Mouse (Mus musculus): ENCODE results near the gene Actl6a.

Gene Actl6a

GRCm38 (mm10) chr3:32748384-32748783, 42.3 kb downstream of the Actl6a start:
- Histone ChIP-seq H3K27me3 (ENCODE audit: insufficient read depth, low read length) (no peaks in the 10 kb centered on the region), H3K4me1 (replicated peaks; ENCODE audit: low read depth, low read length) (peaks cover 80% of the 10 kb centered on the region), H3K4me3 (replicated peaks; ENCODE audit: low read length) (no peak overlapping the region), H3K9me3 (ENCODE audit: low read length) (no peaks in the 10 kb centered on the region; the same call in 1 of the 2 replicates), H3K36me3 (ENCODE audit: insufficient read depth, low read length) (peaks cover 94% of the 10 kb centered on the region)
- no peak for TF ChIP-seq POU5F1 (IDR thresholded peaks at IDR 0.05; ENCODE audit: borderline replicate concordance, low read length)
- no peak for TF ChIP-seq CTCF (conservative IDR thresholded peaks at IDR 0.05; ENCODE audit: low read length)
- no peak for TF ChIP-seq NANOG (IDR thresholded peaks at IDR 0.05; ENCODE audit: borderline replicate concordance, low read length)

- no peaks in the 10 kb centered on the region for H3K27me3 ChIP-seq (ENCODE audit: insufficient read depth, low read length)
- H3K4me3 ChIP-seq (replicated peaks; ENCODE audit: low read length) = no peak overlapping the region
Measured at GRCm38 (mm10) chr3:32749820-32750579, 43.9 kb downstream of the Actl6a start.

DNA sequence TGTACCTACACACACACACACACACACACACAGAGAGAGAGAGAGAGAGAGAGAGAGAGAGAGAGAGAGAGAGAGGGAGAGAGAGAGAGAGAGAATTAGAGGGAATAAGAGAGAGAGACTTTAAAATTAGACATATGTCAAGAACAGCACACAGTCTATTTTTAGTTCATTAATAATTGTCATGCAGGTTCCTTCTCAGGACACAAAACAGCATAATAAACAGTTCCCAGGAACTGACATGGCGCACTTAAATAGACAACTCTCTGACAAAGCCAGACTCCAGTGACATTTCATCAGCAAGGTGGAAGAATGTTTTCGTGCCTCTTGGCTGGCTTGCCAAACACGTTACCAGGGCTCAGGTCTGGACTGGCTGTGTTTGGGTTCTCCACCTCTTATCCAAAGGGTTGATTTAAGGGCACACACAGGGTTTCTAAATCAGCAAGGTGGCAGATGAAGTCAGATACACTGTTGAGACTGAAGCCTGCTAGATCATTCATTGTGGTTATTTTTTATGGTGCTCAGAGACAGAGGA, 48.4 kb downstream of the Actl6a start:
- no peak for TF ChIP-seq NANOG (IDR thresholded peaks at IDR 0.05; ENCODE audit: borderline replicate concordance, low read length)
- no peak for TF ChIP-seq POU5F1 (IDR thresholded peaks at IDR 0.05; ENCODE audit: borderline replicate concordance, low read length)
- no peak for TF ChIP-seq CTCF (conservative IDR thresholded peaks at IDR 0.05; ENCODE audit: low read length)
- H3K36me3 ChIP-seq (ENCODE audit: insufficient read depth, low read length) = peaks cover 62% of the 10 kb centered on the region
- H3K9me3 ChIP-seq (ENCODE audit: low read length) = no peaks in the 10 kb centered on the region
- H3K27me3 ChIP-seq (ENCODE audit: insufficient read depth, low read length) = no peaks in the 10 kb centered on the region
- no peak overlapping the region for H3K4me3 ChIP-seq (replicated peaks; ENCODE audit: low read length)
- H3K4me1 ChIP-seq (replicated peaks; ENCODE audit: low read depth, low read length) = peaks cover 91% of the 10 kb centered on the region

More at GRCm38 (mm10) chr3:32749820-32750579, 43.9 kb downstream of the Actl6a start:
- no peak for TF ChIP-seq NANOG (IDR thresholded peaks at IDR 0.05; ENCODE audit: borderline replicate concordance, low read length)
- no peak for TF ChIP-seq CTCF (conservative IDR thresholded peaks at IDR 0.05; ENCODE audit: low read length)
- TF ChIP-seq POU5F1 (IDR thresholded peaks at IDR 0.05; ENCODE audit: borderline replicate concordance, low read length) = no peak
- Histone ChIP-seq H3K36me3 (ENCODE audit: insufficient read depth, low read length) (peaks cover 95% of the 10 kb centered on the region), H3K4me1 (replicated peaks; ENCODE audit: low read depth, low read length) (peaks cover 77% of the 10 kb centered on the region), H3K9me3 (ENCODE audit: low read length) (no peaks in the 10 kb centered on the region; the same call in 1 of the 2 replicates)

- TF ChIP-seq POU5F1 (IDR thresholded peaks at IDR 0.05; ENCODE audit: borderline replicate concordance, low read length) (no peak), NANOG (IDR thresholded peaks at IDR 0.05; ENCODE audit: borderline replicate concordance, low read length) (peak; percentile 66; the same call in 1 of the 2 replicates), CTCF (conservative IDR thresholded peaks at IDR 0.05; ENCODE audit: low read length) (no peak)
- Histone ChIP-seq H3K4me3 (replicated peaks; ENCODE audit: low read length) (0 out of 2 replicates have a peak overlapping the region, but pooled peaks have one; percentile 10), H3K27me3 (ENCODE audit: insufficient read depth, low read length) (no peaks in the 10 kb centered on the region), H3K4me1 (replicated peaks; ENCODE audit: low read depth, low read length) (peaks cover 92% of the 10 kb centered on the region), H3K9me3 (ENCODE audit: low read length) (no peaks in the 10 kb centered on the region), H3K36me3 (ENCODE audit: insufficient read depth, low read length) (peaks cover 15% of the 10 kb centered on the region)
Measured at GRCm38 (mm10) chr3:32759212-32759611, 53.1 kb downstream of the Actl6a start.

GRCm38 (mm10) chr3:32762962-32763361, 56.9 kb downstream of the Actl6a start:
- Histone ChIP-seq H3K4me1 (replicated peaks; ENCODE audit: low read depth, low read length) (peaks cover 69% of the 10 kb centered on the region), H3K27me3 (ENCODE audit: insufficient read depth, low read length) (no peaks in the 10 kb centered on the region), H3K9me3 (ENCODE audit: low read length) (peaks cover 14% of the 10 kb centered on the region; the same call in 1 of the 2 replicates), H3K36me3 (ENCODE audit: insufficient read depth, low read length) (no peaks in the 10 kb centered on the region), H3K4me3 (replicated peaks; ENCODE audit: low read length) (peak overlapping the region; percentile 71)
- TF ChIP-seq POU5F1 (IDR thresholded peaks at IDR 0.05; ENCODE audit: borderline replicate concordance, low read length) = no peak
- TF ChIP-seq NANOG (IDR thresholded peaks at IDR 0.05; ENCODE audit: borderline replicate concordance, low read length) = peak; percentile 99

GRCm38 (mm10) chr3:32763902-32764301, 57.8 kb downstream of the Actl6a start:
- H3K4me3 ChIP-seq (replicated peaks; ENCODE audit: low read length) = peak overlapping the region; percentile 71
- H3K4me1 ChIP-seq (replicated peaks; ENCODE audit: low read depth, low read length) = peaks cover 59% of the 10 kb centered on the region
- peaks cover 14% of the 10 kb centered on the region; the same call in 1 of the 2 replicates for H3K9me3 ChIP-seq (ENCODE audit: low read length)
- no peaks in the 10 kb centered on the region for H3K27me3 ChIP-seq (ENCODE audit: insufficient read depth, low read length)
- TF ChIP-seq CTCF (conservative IDR thresholded peaks at IDR 0.05; ENCODE audit: low read length) (no peak), POU5F1 (IDR thresholded peaks at IDR 0.05; ENCODE audit: borderline replicate concordance, low read length) (no peak), NANOG (IDR thresholded peaks at IDR 0.05; ENCODE audit: borderline replicate concordance, low read length) (no peak)
- no peaks in the 10 kb centered on the region for H3K36me3 ChIP-seq (ENCODE audit: insufficient read depth, low read length)

DNA sequence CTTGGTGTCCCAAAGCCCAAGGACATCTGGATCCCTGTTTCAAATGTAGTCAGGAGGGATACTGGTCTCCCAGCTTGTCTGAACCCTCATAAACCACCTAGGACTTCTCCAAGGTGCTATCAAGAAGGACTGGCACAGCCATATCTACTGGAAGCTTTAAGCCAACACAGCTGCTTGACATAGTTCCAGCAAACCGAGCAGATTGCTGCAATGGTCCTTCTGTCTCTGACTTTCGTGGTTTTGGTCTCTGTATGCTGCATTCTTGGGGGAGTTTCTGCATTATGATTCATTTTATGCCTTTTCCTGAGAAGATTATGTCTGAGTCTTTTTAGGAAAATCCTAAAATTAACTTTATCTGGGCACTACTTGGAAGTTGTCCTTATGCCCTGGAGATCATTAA, 64.7 kb downstream of the Actl6a start:
- no peak overlapping the region for H3K4me3 ChIP-seq (replicated peaks; ENCODE audit: low read length)
- H3K4me1 ChIP-seq (replicated peaks; ENCODE audit: low read depth, low read length) = no peaks in the 10 kb centered on the region
- TF ChIP-seq POU5F1 (IDR thresholded peaks at IDR 0.05; ENCODE audit: borderline replicate concordance, low read length) (no peak), NANOG (IDR thresholded peaks at IDR 0.05; ENCODE audit: borderline replicate concordance, low read length) (no peak), CTCF (conservative IDR thresholded peaks at IDR 0.05; ENCODE audit: low read length) (no peak)
- H3K36me3 ChIP-seq (ENCODE audit: insufficient read depth, low read length) = no peaks in the 10 kb centered on the region
- H3K27me3 ChIP-seq (ENCODE audit: insufficient read depth, low read length) = no peaks in the 10 kb centered on the region
- peaks cover 46% of the 10 kb centered on the region for H3K9me3 ChIP-seq (ENCODE audit: low read length)

Measured in E14TG2a.4 (cell line).